Mouse (Mus musculus) forebrain, embryonic 16.5 days (tissue): ENCODE data around the gene Agap2. TPM values are rescaled to one million over a fixed set of nuclear protein-coding genes. Genes with fewer than 3 reads are reported as not detected.

ENCODE experiments used
- ATAC-seq: fragments of 200-750 bp; cut with Nextera tagmentation; 2 replicates; pipeline ENCODE4 v1.8.0; 2017; ENCODE audit warnings: mild to moderate bottlenecking, moderate library complexity
- H3K27ac ChIP-seq: fragments of 300-500 bp; sonication (generic); 2 replicates; pipeline ENCODE4 v1.5.1; 2014; ENCODE audit warnings: low read length, control low read depth
- H3K27me3 ChIP-seq: fragments of 300-500 bp; sonication (generic); replicated peaks from 2 replicates; pipeline ENCODE4 v1.6.1; 2014; ENCODE audit warnings: low read length; ENCODE audit not compliant: control insufficient read depth, insufficient read depth
- H3K36me3 ChIP-seq: fragments of 300-500 bp; sonication (generic); 2 replicates; pipeline ENCODE4 v1.6.1; 2014; ENCODE audit not compliant: control insufficient read depth, insufficient read depth
- H3K4me1 ChIP-seq: fragments of 300-500 bp; sonication (generic); replicated peaks from 2 replicates; pipeline ENCODE4 v1.6.1; 2014; ENCODE audit warnings: low read length; ENCODE audit not compliant: control insufficient read depth, insufficient read depth
- H3K4me2 ChIP-seq: fragments of 300-500 bp; sonication (generic); 2 replicates; pipeline ENCODE4 v1.6.1; 2014; ENCODE audit warnings: mild to moderate bottlenecking, low read length, control low read depth
- H3K4me3 ChIP-seq: fragments of 300-500 bp; sonication (generic); replicated peaks from 2 replicates; pipeline ENCODE4 v1.5.1; 2014; ENCODE audit warnings: mild to moderate bottlenecking, low read length, control low read depth
- H3K9ac ChIP-seq: fragments of 300-500 bp; sonication (generic); replicated peaks from 2 replicates; pipeline ENCODE4 v1.6.1; 2014; ENCODE audit warnings: low read depth, low read length, control low read depth
- H3K9me3 ChIP-seq: fragments of 300-500 bp; sonication (generic); 2 replicates; pipeline ENCODE4 v1.6.1; 2016; ENCODE audit warnings: low read length; ENCODE audit not compliant: control insufficient read depth
- WGBS: fragments of 180-500 bp; shearing (Covaris S2); extraction: QIAGEN DNeasy Blood & Tissue Kit; methylation state at CpG from one replicate; pipeline ENCODE4 v1.1.7; 2014; 5-methylcytosine and 5-hydroxymethylcytosine counted together
- polyA plus RNA-seq: library from polyadenylated mRNA; unstranded; fragments of >200 nt; fragmentation: Nextera tagmentation; extraction: Ambion mirVana; gene quantifications from 2 replicates; pipeline ENCODE4 v1.2.1, GENCODE M21; 2015

Gene Agap2
- polyA plus RNA-seq, 1 experiment from 2014 or later, result 4.7 TPM

- Histone ChIP-seq H3K9ac (no peak overlapping the region), H3K9me3 (no peaks in the 10 kb centered on the region), H3K4me2 (no peak overlapping the region), H3K4me3 (no peak overlapping the region), H3K4me1 (no peaks in the 10 kb centered on the region), H3K27ac (no peak overlapping the region), H3K36me3 (peaks cover 6% of the 10 kb centered on the region; the same call in 1 of the 2 replicates), H3K27me3 (no peaks in the 10 kb centered on the region)
- no peak for ATAC-seq
- 92% methylated on average over 16 of the region's 16 CpGs for WGBS
Measured at GRCm38 (mm10) chr10:127107563-127108261, 32.6 kb downstream of the Agap2 start.

GRCm38 (mm10) chr10:127108262-127108583, 33.1 kb downstream of the Agap2 start:
- no peak for ATAC-seq
- no peak overlapping the region for H3K4me2 ChIP-seq
- H3K27ac ChIP-seq, result no peak overlapping the region
- H3K36me3 ChIP-seq, result peaks cover 10% of the 10 kb centered on the region
- no peaks in the 10 kb centered on the region for H3K27me3 ChIP-seq
- WGBS, result 76% methylated on average over 3 of the region's 3 CpGs
- no peaks in the 10 kb centered on the region for H3K4me1 ChIP-seq
- H3K4me3 ChIP-seq, result no peak overlapping the region
- no peak overlapping the region for H3K9ac ChIP-seq
- no peaks in the 10 kb centered on the region for H3K9me3 ChIP-seq

- H3K9ac ChIP-seq, result no peak overlapping the region
- H3K4me3 ChIP-seq, result no peak overlapping the region
- ATAC-seq, result no peak
- H3K9me3 ChIP-seq, result no peaks in the 10 kb centered on the region
- no peaks in the 10 kb centered on the region for H3K4me1 ChIP-seq
- H3K27ac ChIP-seq, result no peak overlapping the region
- no peak overlapping the region for H3K4me2 ChIP-seq
- H3K27me3 ChIP-seq, result no peaks in the 10 kb centered on the region
- peaks cover 15% of the 10 kb centered on the region for H3K36me3 ChIP-seq
- 92% methylated on average over 15 of the region's 15 CpGs for WGBS
Measured at GRCm38 (mm10) chr10:127111001-127111887, 36.2 kb downstream of the Agap2 start.

DNA sequence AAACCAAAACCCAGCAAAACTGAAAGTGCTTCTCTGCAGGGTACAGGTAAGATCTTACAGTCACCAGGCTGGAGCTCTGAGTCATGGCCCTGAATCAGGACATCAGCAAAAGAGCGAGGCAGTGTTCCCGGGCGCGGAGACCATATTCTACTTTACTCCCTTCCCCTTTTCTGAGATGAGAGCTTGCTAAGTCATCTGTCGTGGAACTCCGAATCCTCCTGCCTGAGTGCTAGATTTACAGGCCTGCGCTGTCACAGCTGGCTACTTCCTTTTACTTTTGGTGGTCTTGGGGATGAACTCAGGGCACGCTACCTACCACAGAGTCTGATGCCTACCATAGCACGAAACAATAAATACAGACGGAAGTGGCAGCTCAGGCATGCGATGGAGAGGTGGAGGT, 39.3 kb downstream of the Agap2 start:
- 94% methylated on average over 11 of the region's 11 CpGs for WGBS
- Histone ChIP-seq H3K9me3 (no peaks in the 10 kb centered on the region), H3K9ac (no peak overlapping the region), H3K4me3 (no peak overlapping the region), H3K4me2 (no peak overlapping the region), H3K27ac (no peak overlapping the region), H3K4me1 (no peaks in the 10 kb centered on the region), H3K27me3 (no peaks in the 10 kb centered on the region), H3K36me3 (peaks cover 23% of the 10 kb centered on the region)
- no peak for ATAC-seq

DNA sequence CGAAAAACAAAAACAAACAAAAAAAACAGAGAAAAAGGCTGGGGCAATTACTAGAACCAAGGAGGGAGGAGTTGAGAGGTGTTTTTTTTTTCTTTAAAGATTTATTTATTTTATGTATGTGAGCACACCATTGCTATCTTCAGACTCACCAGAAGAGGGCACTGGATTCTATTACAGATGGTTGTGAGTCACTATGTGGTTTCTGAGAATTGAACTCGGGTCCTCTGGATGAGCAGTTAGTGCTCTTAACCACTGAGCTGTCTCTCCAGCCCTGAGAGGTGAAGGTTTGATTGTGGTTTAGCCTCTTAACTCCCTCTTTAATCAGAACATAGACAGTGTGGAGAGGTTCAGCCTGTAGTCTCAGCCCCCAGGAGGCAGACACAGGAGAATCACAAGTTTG, 40.0 kb downstream of the Agap2 start:
- Histone ChIP-seq H3K9ac (no peak overlapping the region), H3K27me3 (no peaks in the 10 kb centered on the region), H3K4me1 (peaks cover 5% of the 10 kb centered on the region), H3K27ac (no peak overlapping the region), H3K9me3 (no peaks in the 10 kb centered on the region), H3K4me2 (no peak overlapping the region), H3K36me3 (peaks cover 23% of the 10 kb centered on the region), H3K4me3 (no peak overlapping the region)
- 92% methylated on average over 2 of the region's 2 CpGs for WGBS
- ATAC-seq, result no peak

GRCm38 (mm10) chr10:127118470-127118869, 43.4 kb downstream of the Agap2 start:
- H3K27ac ChIP-seq, result no peak overlapping the region
- H3K4me3 ChIP-seq, result no peak overlapping the region
- H3K36me3 ChIP-seq, result peaks cover 19% of the 10 kb centered on the region
- ATAC-seq, result no peak
- 96% methylated on average over 11 of the region's 11 CpGs for WGBS
- no peak overlapping the region for H3K9ac ChIP-seq
- no peaks in the 10 kb centered on the region for H3K27me3 ChIP-seq
- no peaks in the 10 kb centered on the region for H3K9me3 ChIP-seq
- no peak overlapping the region for H3K4me2 ChIP-seq
- H3K4me1 ChIP-seq, result peaks cover 25% of the 10 kb centered on the region

DNA sequence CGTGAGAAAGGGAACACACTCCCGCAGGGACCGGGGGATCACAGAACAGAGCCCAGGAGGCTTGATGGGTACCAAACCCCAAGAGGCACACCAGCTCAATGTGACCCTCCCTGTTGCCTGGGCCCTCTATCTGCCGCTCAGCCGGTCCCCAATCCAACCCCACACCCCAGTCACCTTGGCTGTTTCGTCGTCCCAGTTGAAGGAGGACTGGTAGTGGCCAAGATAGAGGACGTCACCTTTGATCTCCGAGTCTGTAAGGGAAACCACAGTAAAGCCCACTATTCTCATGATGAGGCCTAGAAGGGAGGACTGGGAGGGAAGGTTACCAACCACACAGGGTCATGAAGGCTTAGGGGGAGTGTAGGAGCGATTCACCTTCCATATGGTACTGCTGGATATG, 44.1 kb downstream of the Agap2 start:
- no peak overlapping the region for H3K27ac ChIP-seq
- no peaks in the 10 kb centered on the region for H3K27me3 ChIP-seq
- H3K9ac ChIP-seq, result no peak overlapping the region
- H3K9me3 ChIP-seq, result no peaks in the 10 kb centered on the region
- H3K4me2 ChIP-seq, result no peak overlapping the region
- H3K36me3 ChIP-seq, result peaks cover 19% of the 10 kb centered on the region
- 93% methylated on average over 10 of the region's 10 CpGs for WGBS
- ATAC-seq, result no peak
- H3K4me1 ChIP-seq, result peaks cover 25% of the 10 kb centered on the region
- H3K4me3 ChIP-seq, result no peak overlapping the region

- no peaks in the 10 kb centered on the region for H3K27me3 ChIP-seq
- peak; percentile 27 for ATAC-seq
- peaks cover 13% of the 10 kb centered on the region for H3K36me3 ChIP-seq
- H3K4me3 ChIP-seq, result peak overlapping the region; percentile 84
- WGBS, result 2% methylated on average over 34 of the region's 34 CpGs
- H3K27ac ChIP-seq, result no peak overlapping the region
- peak overlapping the region; percentile 91 for H3K4me2 ChIP-seq
- H3K4me1 ChIP-seq, result peaks cover 25% of the 10 kb centered on the region
- peak overlapping the region; percentile 83 for H3K9ac ChIP-seq
- H3K9me3 ChIP-seq, result no peaks in the 10 kb centered on the region
Measured at GRCm38 (mm10) chr10:127120301-127121065, 45.4 kb downstream of the Agap2 start.

GRCm38 (mm10) chr10:127121066-127121477, 46.0 kb downstream of the Agap2 start, which contains the start of gene Os9:
TSS of gene Os9 (minus strand) at chr10:127121131.
- WGBS, result under 1% methylated on average over 19 of the region's 19 CpGs
- peak; percentile 98 for ATAC-seq
- H3K9me3 ChIP-seq, result no peaks in the 10 kb centered on the region

More at GRCm38 (mm10) chr10:127121066-127121477, 46.0 kb downstream of the Agap2 start, which contains the start of gene Os9:
- H3K27ac ChIP-seq, result peak within 1 kb of the TSS; percentile 82
- H3K27me3 ChIP-seq, result no peaks in the 10 kb centered on the region
- peak within 1 kb of the TSS; percentile 84 for H3K4me3 ChIP-seq
- peaks cover 25% of the 10 kb centered on the region for H3K4me1 ChIP-seq
- peak within 1 kb of the TSS; percentile 83 for H3K9ac ChIP-seq
- peaks cover 13% of the 10 kb centered on the region for H3K36me3 ChIP-seq
- H3K4me2 ChIP-seq, result peak within 1 kb of the TSS; percentile 91
